Mouse (Mus musculus): ENCODE measurements at regions not wholly inside any gene's neighbourhood (a gene's known extent, or its start where the extent isn't known, plus 50 kb on each side); places are given as distances from the start of the nearest gene placed in this dataset.

DNA sequence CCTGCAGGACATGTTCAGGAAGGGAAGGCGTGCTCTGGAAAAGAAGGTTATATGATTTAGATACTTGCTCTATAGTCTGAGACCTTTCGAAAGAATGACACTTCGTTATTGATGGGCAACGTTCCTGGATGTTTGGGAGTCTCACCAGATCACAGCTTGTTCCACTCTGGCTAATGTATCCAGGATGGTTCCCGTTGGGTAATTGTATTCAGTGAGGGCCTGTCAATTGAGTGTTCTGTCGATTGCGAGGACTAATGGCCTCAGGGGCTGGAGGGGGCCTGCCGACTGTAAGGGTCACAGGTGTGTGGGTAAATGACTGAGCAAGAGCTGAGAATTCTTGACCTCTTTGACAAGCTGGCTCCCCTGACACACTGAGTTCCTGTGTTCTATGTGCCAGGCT lies 62.4 kb upstream of the Sdk2 start:
- TF ChIP-seq GATA1 (IDR thresholded peaks at IDR 0.05; ENCODE audit: borderline replicate concordance, low read length) (no peak), FLI1 (IDR thresholded peaks at IDR 0.05; ENCODE audit: low read length) (no peak)
